10 mouse cellular contexts compared by ENCODE assay signal in the genomic region with DNA sequence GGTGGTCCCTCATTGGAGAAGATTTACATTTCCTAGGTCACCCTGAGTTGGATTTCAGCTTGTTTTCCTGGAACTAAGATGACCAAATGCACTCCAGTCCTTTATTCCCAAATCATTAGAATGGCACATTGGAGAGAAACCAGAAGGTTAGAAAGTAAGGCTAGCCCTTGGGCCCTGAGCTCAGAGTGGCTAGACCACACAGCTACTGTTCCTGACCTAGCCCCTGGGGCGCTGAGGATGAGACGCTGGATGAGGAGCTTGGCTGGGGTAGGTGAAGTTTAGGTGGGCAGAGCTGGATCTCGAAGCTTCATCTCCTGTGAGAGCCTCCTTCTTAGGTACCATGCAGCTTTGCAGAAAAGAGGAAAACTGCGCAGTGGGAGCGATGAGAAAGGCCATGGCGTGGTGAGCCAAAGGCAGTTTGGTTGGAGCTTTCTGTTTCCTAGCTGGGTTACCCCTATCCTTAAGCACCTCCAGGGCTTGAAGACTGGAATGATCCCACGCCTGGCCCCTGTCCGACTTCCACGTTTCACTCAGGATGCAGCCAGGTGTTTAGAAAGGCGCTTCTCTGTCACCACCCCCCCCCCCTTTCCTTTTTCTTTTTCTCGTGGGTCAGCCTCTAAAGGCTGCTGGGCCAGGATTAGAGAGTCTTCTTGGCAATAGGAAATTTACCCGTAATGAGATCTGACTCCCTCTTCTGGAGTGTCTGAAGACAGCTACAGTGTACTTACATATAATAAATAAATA. TPM values are rescaled to one million over a fixed set of nuclear protein-coding genes. Genes with fewer than 3 reads are reported as not detected.
DNase-seq lines count a peak whose midpoint lies in the region; ATAC-seq lines count a peak whose summit lies in the region.
"Had no signal": no experiment of that assay in that cellular context is flagged by ENCODE, and none has a peak within 500 bp of the region (broad histone marks: within the 10 kb centered on the region; RNA-seq: fewer than 3 reads in every experiment).

No protein-coding gene starts in this region.

- H3K9me3 ChIP-seq in lung, embryonic 16.5 days (ENCODE audit: control insufficient read depth, low read length) = no peaks in the 10 kb centered on the region
- no peaks in the 10 kb centered on the region for H3K9me3 ChIP-seq in hindbrain, embryonic 14.5 days (ENCODE audit: control insufficient read depth, low read length)
- H3K9me3 ChIP-seq in neural tube, embryonic 12.5 days = no peaks in the 10 kb centered on the region

- H3K36me3 ChIP-seq in lung, embryonic 16.5 days (ENCODE audit: control insufficient read depth, insufficient read depth, low read length) = no peaks in the 10 kb centered on the region
- H3K36me3 ChIP-seq in hindbrain, embryonic 14.5 days (replicated peaks; ENCODE audit: control insufficient read depth, insufficient read depth) = no peaks in the 10 kb centered on the region
- no peaks in the 10 kb centered on the region for H3K36me3 ChIP-seq in neural tube, embryonic 12.5 days

- no peaks in the 10 kb centered on the region for H3K27me3 ChIP-seq in lung, embryonic 16.5 days (ENCODE audit: control insufficient read depth, insufficient read depth, low read depth, low read length)
- no peaks in the 10 kb centered on the region for H3K27me3 ChIP-seq in hindbrain, embryonic 14.5 days (ENCODE audit: control insufficient read depth, insufficient read depth, low read length)
- H3K27me3 ChIP-seq in neural tube, embryonic 12.5 days (replicated peaks) = no peaks in the 10 kb centered on the region

- no peak; the same call in 1 of the 2 replicates for ATAC-seq in lung, embryonic 16.5 days (ENCODE audit: low read depth)
- ATAC-seq in hindbrain, embryonic 14.5 days (ENCODE audit: low FRiP score) = peak; percentile 54
- peak; percentile 61 for ATAC-seq in neural tube, embryonic 12.5 days (ENCODE audit: low FRiP score, low read depth)
- ATAC-seq in megakaryocyte-erythroid progenitor cell, adult 5-6 weeks (replicated peaks; ENCODE audit: low FRiP score, low TSS enrichment, poor library complexity, severe bottlenecking) = no peak

- H3K4me3 ChIP-seq in lung, embryonic 16.5 days (ENCODE audit: low read length) = no peak overlapping the region
- H3K4me3 ChIP-seq in hindbrain, embryonic 14.5 days (replicated peaks; ENCODE audit: low read length) = no peak overlapping the region
- H3K4me3 ChIP-seq in neural tube, embryonic 12.5 days = no peak overlapping the region

- DNase-seq in cerebellum, postnatal 10 days = peak; percentile 57 to 65
- DNase-seq in cerebellum, adult 9-11 months = no peak
- no peak for DNase-seq in lung, postnatal 14 days
- no peak for DNase-seq in hindbrain, embryonic 14.5 days (ENCODE audit: low spot score)
- no peak for DNase-seq in layer of hippocampus, postnatal 10 days (ENCODE audit: low spot score in 2 of 2)
- DNase-seq: kidney, adult 11 months had no signal

- no peaks in the 10 kb centered on the region for H3K4me1 ChIP-seq in lung, embryonic 16.5 days (replicated peaks; ENCODE audit: control insufficient read depth, insufficient read depth, low read length)
- H3K4me1 ChIP-seq in hindbrain, embryonic 14.5 days (replicated peaks; ENCODE audit: control insufficient read depth, insufficient read depth, low read length) = no peaks in the 10 kb centered on the region
- H3K4me1 ChIP-seq in neural tube, embryonic 12.5 days = no peaks in the 10 kb centered on the region

- no peak overlapping the region for H3K27ac ChIP-seq in lung, embryonic 16.5 days (ENCODE audit: low read length)
- H3K27ac ChIP-seq in hindbrain, embryonic 14.5 days = no peak overlapping the region
- no peak overlapping the region for H3K27ac ChIP-seq in neural tube, embryonic 12.5 days
- H3K27ac ChIP-seq: macrophage had no signal

- peak overlapping the region; percentile 21; the same call in 1 of the 2 replicates for H3K4me2 ChIP-seq in lung, embryonic 16.5 days (ENCODE audit: low read depth, low read length)
- H3K4me2 ChIP-seq in hindbrain, embryonic 14.5 days (replicated peaks) = peak overlapping the region; percentile 29; the same call in 1 of the 2 replicates
- H3K4me2 ChIP-seq in neural tube, embryonic 12.5 days (replicated peaks) = 0 out of 2 replicates have a peak overlapping the region, but pooled peaks have one; percentile 25

- 0 out of 2 replicates have a peak overlapping the region, but pooled peaks have one; percentile 24 for H3K9ac ChIP-seq in lung, embryonic 16.5 days (ENCODE audit: low read length)
- H3K9ac ChIP-seq in hindbrain, embryonic 14.5 days = peak overlapping the region; percentile 55
- H3K9ac ChIP-seq in neural tube, embryonic 12.5 days = no peak overlapping the region

- 44% methylated on average over 12 of the region's 12 CpGs for WGBS in lung, embryonic 16.5 days
- 53% methylated on average over 12 of the region's 12 CpGs for WGBS in hindbrain, embryonic 14.5 days
- 52% methylated on average over 12 of the region's 12 CpGs for WGBS in neural tube, embryonic 12.5 days

RNA-seq across cellular contexts. Expression of a gene that starts 27.4 kb away (rescaled TPM):
- 144 and 149 TPM in 2 replicates for polyA plus RNA-seq in lung, embryonic 16.5 days (2015; fragmentation: Nextera tagmentation; extraction: Ambion mirVana)
- polyA plus RNA-seq in hindbrain, embryonic 14.5 days (2014; fragmentation: Nextera tagmentation; extraction: Ambion mirVana) = 118 and 129 TPM in 2 replicates
- 164 and 170 TPM in 2 replicates for polyA plus RNA-seq in neural tube, embryonic 12.5 days (2016; fragmentation: Nextera tagmentation; extraction: Ambion mirVana)
- total RNA-seq in megakaryocyte-erythroid progenitor cell, adult 5-6 weeks (2014; fragmentation: Nextera tagmentation) = 114 and 118 TPM in 2 replicates
- total RNA-seq in megakaryocyte-erythroid progenitor cell, adult 5-6 weeks (2017) = 151 and 167 TPM in 2 replicates
- total RNA-seq in layer of hippocampus, postnatal 10 days (2021) = 10 to 100 TPM; 45.3 to 49.3 TPM

RNA-seq across cellular contexts. Expression of a gene that starts 58.8 kb away (rescaled TPM):
- 18.6 and 19.1 TPM in 2 replicates for polyA plus RNA-seq in lung, embryonic 16.5 days (2015; fragmentation: Nextera tagmentation; extraction: Ambion mirVana)
- polyA plus RNA-seq in hindbrain, embryonic 14.5 days (2014; fragmentation: Nextera tagmentation; extraction: Ambion mirVana) = 25.1 and 27.9 TPM in 2 replicates
- 15.1 and 15.8 TPM in 2 replicates for polyA plus RNA-seq in neural tube, embryonic 12.5 days (2016; fragmentation: Nextera tagmentation; extraction: Ambion mirVana)
- total RNA-seq in megakaryocyte-erythroid progenitor cell, adult 5-6 weeks (2014; fragmentation: Nextera tagmentation) = 25.4 and 25.5 TPM in 2 replicates
- 12.9 and 16.2 TPM in 2 replicates for total RNA-seq in megakaryocyte-erythroid progenitor cell, adult 5-6 weeks (2017)
- total RNA-seq in layer of hippocampus, postnatal 10 days (2021) = 10 to 100 TPM; 32.6 to 32.7 TPM

Comparison
In these comparisons a context has a peak if more than half of its experiments do, and no peak if none do; other contexts are left out.
1. DNase-seq: peak in cerebellum, postnatal 10 days (2 of 2); none in cerebellum, adult 9-11 months (single experiment), lung, postnatal 14 days (single experiment), hindbrain, embryonic 14.5 days (single experiment) and layer of hippocampus, postnatal 10 days (0 of 2).
2. ATAC-seq: peak in hindbrain, embryonic 14.5 days (single experiment) and neural tube, embryonic 12.5 days (single experiment); none in lung, embryonic 16.5 days (single experiment) and megakaryocyte-erythroid progenitor cell, adult 5-6 weeks (single experiment).
3. Peak in every context shown above with its lines, with median percentiles within 50 percentile points of each other: H3K4me2 ChIP-seq.